Mouse (Mus musculus) ES-E14 (cell line): ENCODE measurements around the gene Gps2. TPM values are rescaled to one million over a fixed set of nuclear protein-coding genes. Genes with fewer than 3 reads are reported as not detected.

Source experiments
- DNase-seq: peaks from one replicate; pipeline ENCODE4 v3.0.0-alpha.2; 2013; ENCODE audit warnings: low read depth, low spot score
- H3K27ac ChIP-seq: 2 replicates; pipeline ENCODE4 v1.5.1; 2012; ENCODE audit warnings: low read depth, mild to moderate bottlenecking, low read length, moderate library complexity, mixed read lengths; ENCODE audit not compliant: poor library complexity, insufficient read depth, severe bottlenecking
- H3K36me3 ChIP-seq: 2 replicates; pipeline ENCODE4 v1.6.1; 2012; ENCODE audit warnings: mild to moderate bottlenecking, low read length, moderate library complexity, mixed read lengths; ENCODE audit not compliant: control insufficient read depth, poor library complexity, insufficient read depth, severe bottlenecking
- H3K4me1 ChIP-seq, 2 experiments: fragments of 150-350 bp in 1 of 2; sonication (generic) in 1 of 2; 2 replicates each; pipeline ENCODE4 v1.6.1; 2012; ENCODE audit warnings: low read length in 2 of 2, mild to moderate bottlenecking in 1 of 2, mixed read lengths in 1 of 2; ENCODE audit not compliant: control insufficient read depth in 2 of 2, insufficient read depth in 2 of 2, poor library complexity in 1 of 2
- H3K4me3 ChIP-seq, 2 experiments: fragments of 150-350 bp in 1 of 2; sonication (generic) in 1 of 2; 2 replicates each; pipeline ENCODE4 v1.5.1; 2012; ENCODE audit warnings: low read length in 2 of 2, low read depth in 1 of 2, mild to moderate bottlenecking in 1 of 2, mixed read lengths in 1 of 2; ENCODE audit not compliant: insufficient read depth in 1 of 2, poor library complexity in 1 of 2, severe bottlenecking in 1 of 2
- H3K9ac ChIP-seq: 2 replicates; pipeline ENCODE4 v1.6.1; 2012; ENCODE audit warnings: low read depth, mild to moderate bottlenecking, low read length, mixed read lengths; ENCODE audit not compliant: poor library complexity, insufficient read depth, severe bottlenecking
- H3K9me3 ChIP-seq: fragments of 150-350 bp; sonication (generic); 2 replicates; pipeline ENCODE4 v1.6.1; 2012; ENCODE audit warnings: low read depth, mild to moderate bottlenecking, low read length; ENCODE audit not compliant: control insufficient read depth, insufficient read depth
- CHD2 ChIP-seq: IDR thresholded peaks from 2 replicates; pipeline ENCODE4 v1.6.1; 2014; ENCODE audit warnings: mild to moderate bottlenecking, low read depth, low read length, inconsistent platforms
- HCFC1 ChIP-seq: IDR thresholded peaks from 2 replicates; pipeline ENCODE4 v1.6.1; 2012; ENCODE audit warnings: low read length, inconsistent platforms, borderline replicate concordance; ENCODE audit not compliant: insufficient read depth
- MAFK ChIP-seq: IDR thresholded peaks from 2 replicates; pipeline ENCODE4 v1.6.1; 2014; ENCODE audit warnings: mild to moderate bottlenecking, low read depth, low read length, inconsistent platforms; ENCODE audit not compliant: insufficient read depth
- ZC3H11A ChIP-seq: IDR thresholded peaks from 2 replicates; pipeline ENCODE4 v1.6.1; 2012; ENCODE audit warnings: low read depth, mild to moderate bottlenecking, inconsistent platforms, low read length, borderline replicate concordance
- ZNF384 ChIP-seq: IDR thresholded peaks from 2 replicates; pipeline ENCODE4 v1.6.1; 2012; ENCODE audit warnings: low read depth, low read length, inconsistent platforms
- in situ Hi-C, 2 experiments: fragments of 600-800 bp; cut with MboI; formaldehyde crosslinking; loops; one replicate each; pipeline ENCODE4 v1.15.1; 2025; ENCODE audit warnings: low sequenced_read_pairs in 2 of 2, inconsistent platforms in 1 of 2; ENCODE audit not compliant: unreplicated experiment in 2 of 2
- total RNA-seq: library from RNA; depleted of rRNA; stranded (reverse); fragments of 300-350 nt; gene quantifications from 2 replicates; pipeline ENCODE4 v1.2.3, GENCODE M21; 2012

The Gps2 gene
- total RNA-seq, 1 experiment = 15.5 TPM

- Histone ChIP-seq H3K4me1 (peaks cover 3 to 12% of the 10 kb centered on the region in 2 experiments; a peak in 2 of 4 replicates), H3K9ac (no peak overlapping the region), H3K4me3 (no peak overlapping the region), H3K36me3 (peaks cover 45% of the 10 kb centered on the region), H3K9me3 (no peaks in the 10 kb centered on the region), H3K27ac (no peak overlapping the region)
- in situ Hi-C loops = no loop called here
- DNase-seq = no peak
- TF ChIP-seq MAFK = no peak
- TF ChIP-seq CHD2 = no peak
- TF ChIP-seq ZC3H11A = no peak
- TF ChIP-seq ZNF384 = no peak
- no peak for TF ChIP-seq HCFC1
Measured at GRCm38 (mm10) chr11:69904311-69904710, 9.4 kb upstream of the Gps2 start.

- DNase-seq = no peak
- TF ChIP-seq ZNF384 (no peak), HCFC1 (no peak), CHD2 (no peak), MAFK (no peak), ZC3H11A (no peak)
- H3K36me3 ChIP-seq = peaks cover 70% of the 10 kb centered on the region
- H3K27ac ChIP-seq = no peak overlapping the region
- H3K4me3 ChIP-seq = no peak overlapping the region
- no peak overlapping the region for H3K9ac ChIP-seq
- H3K9me3 ChIP-seq = no peaks in the 10 kb centered on the region
- in situ Hi-C loops = no loop called here
- peaks cover 0 to 3% of the 10 kb centered on the region in 2 experiments; a peak in 1 of 4 replicates for H3K4me1 ChIP-seq
Measured at GRCm38 (mm10) chr11:69908645-69909044, 5.0 kb upstream of the Gps2 start.

GRCm38 (mm10) chr11:69909174-69909573, 4.5 kb upstream of the Gps2 start:
- H3K36me3 ChIP-seq = peaks cover 65% of the 10 kb centered on the region
- no peak overlapping the region for H3K4me3 ChIP-seq
- TF ChIP-seq MAFK = no peak
- TF ChIP-seq CHD2 = no peak
- TF ChIP-seq ZNF384 = no peak
- TF ChIP-seq ZC3H11A = no peak
- no peak for TF ChIP-seq HCFC1
- H3K9ac ChIP-seq = no peak overlapping the region
- H3K27ac ChIP-seq = no peak overlapping the region
- peaks cover 0 to 3% of the 10 kb centered on the region in 2 experiments; a peak in 1 of 4 replicates for H3K4me1 ChIP-seq
- DNase-seq = no peak
- no peaks in the 10 kb centered on the region for H3K9me3 ChIP-seq
- in situ Hi-C loops = no loop called here

GRCm38 (mm10) chr11:69910177-69910576, 3.5 kb upstream of the Gps2 start:
- Histone ChIP-seq H3K9me3 (no peaks in the 10 kb centered on the region), H3K4me3 (no peak overlapping the region), H3K9ac (no peak overlapping the region), H3K4me1 (peaks cover 0 to 3% of the 10 kb centered on the region in 2 experiments; a peak in 1 of 4 replicates), H3K27ac (no peak overlapping the region), H3K36me3 (peaks cover 62% of the 10 kb centered on the region)
- in situ Hi-C loops = no loop called here
- no peak for TF ChIP-seq CHD2
- DNase-seq = no peak

- Histone ChIP-seq H3K36me3 (peaks cover 59% of the 10 kb centered on the region), H3K4me3 (no peak overlapping the region), H3K4me1 (peaks cover 0 to 7% of the 10 kb centered on the region in 2 experiments; a peak in 1 of 4 replicates), H3K9me3 (no peaks in the 10 kb centered on the region), H3K9ac (no peak overlapping the region), H3K27ac (no peak overlapping the region)
- in situ Hi-C loops = no loop called here
- no peak for DNase-seq
- TF ChIP-seq CHD2 = no peak
- no peak for TF ChIP-seq MAFK
- no peak for TF ChIP-seq HCFC1
- TF ChIP-seq ZNF384 = no peak
- TF ChIP-seq ZC3H11A = no peak
Measured at GRCm38 (mm10) chr11:69910781-69911560, 2.7 kb upstream of the Gps2 start.
